Mouse (Mus musculus): ENCODE measurements around the gene Bcl6b. TPM values are rescaled to one million over a fixed set of nuclear protein-coding genes. Genes with fewer than 3 reads are reported as not detected.

Gene Bcl6b
- total and polyA plus RNA-seq, 3 experiments: 9.1 to 18.9 (median 13.7) TPM

DNA sequence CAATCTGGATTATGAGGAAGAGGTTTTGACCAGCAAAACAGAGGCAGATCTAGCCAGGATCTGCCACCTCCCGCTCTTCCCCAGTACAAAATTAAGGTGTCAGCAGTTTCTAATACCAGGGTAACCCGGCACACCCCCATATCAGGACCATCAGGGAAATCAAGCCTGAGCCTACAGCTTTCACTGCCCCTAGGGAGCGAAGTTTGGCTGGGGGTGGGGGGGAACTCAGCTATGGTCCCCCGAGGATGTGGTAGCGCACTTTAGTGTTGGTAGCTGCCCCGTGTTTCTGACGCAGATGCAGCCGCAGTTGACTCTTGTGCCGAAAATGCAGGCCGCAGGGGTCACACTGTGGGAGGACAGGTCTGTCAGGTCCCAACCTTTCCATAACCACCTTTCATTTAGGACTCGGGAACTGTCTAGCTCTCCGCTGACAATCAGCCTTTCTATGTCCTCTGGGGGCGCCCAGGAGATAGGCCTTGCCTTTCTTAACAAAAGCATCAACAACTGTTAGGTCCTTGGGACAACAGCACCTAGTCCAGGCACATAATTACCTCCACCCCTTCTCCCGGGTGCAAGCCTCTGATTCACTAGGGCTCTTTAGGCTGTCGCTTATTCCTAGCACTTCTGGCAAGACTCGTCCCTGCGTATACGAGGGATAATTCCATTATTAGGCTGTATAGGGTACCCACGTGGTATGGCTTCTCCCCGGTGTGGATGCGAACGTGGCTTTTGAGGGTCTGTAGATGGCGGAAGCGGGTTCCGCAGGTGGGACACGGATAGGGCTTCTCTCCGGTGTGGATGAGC is 3.6 kb downstream of the Bcl6b start:
- Histone ChIP-seq H3K27ac (peak overlapping the region; percentile 94), H3K9ac (ENCODE audit: low read depth, low read length) (peak overlapping the region; percentile 60), H3K4me1 (ENCODE audit: control insufficient read depth, insufficient read depth, low read length) (peaks cover 7% of the 10 kb centered on the region), H3K36me3 (ENCODE audit: control insufficient read depth, insufficient read depth, low read length) (peaks cover 3% of the 10 kb centered on the region), H3K4me3 (peak overlapping the region; percentile 57), H3K27me3 (ENCODE audit: control insufficient read depth, insufficient read depth, low read length) (no peaks in the 10 kb centered on the region), H3K79me2 (replicated peaks; ENCODE audit: control insufficient read depth, insufficient read depth, low read length) (no peaks in the 10 kb centered on the region)
- intact Hi-C loops (cut with DNase I): no loop called here
- no peak for TF ChIP-seq EP300 (IDR thresholded peaks at IDR 0.05; ENCODE audit: insufficient read depth, low read depth, low read length)
- peak; percentile 33 for TF ChIP-seq CTCF (IDR thresholded peaks at IDR 0.05)
- 32% methylated on average over 27 of the region's 27 CpGs for WGBS
- no peak for DNase-seq

DNA sequence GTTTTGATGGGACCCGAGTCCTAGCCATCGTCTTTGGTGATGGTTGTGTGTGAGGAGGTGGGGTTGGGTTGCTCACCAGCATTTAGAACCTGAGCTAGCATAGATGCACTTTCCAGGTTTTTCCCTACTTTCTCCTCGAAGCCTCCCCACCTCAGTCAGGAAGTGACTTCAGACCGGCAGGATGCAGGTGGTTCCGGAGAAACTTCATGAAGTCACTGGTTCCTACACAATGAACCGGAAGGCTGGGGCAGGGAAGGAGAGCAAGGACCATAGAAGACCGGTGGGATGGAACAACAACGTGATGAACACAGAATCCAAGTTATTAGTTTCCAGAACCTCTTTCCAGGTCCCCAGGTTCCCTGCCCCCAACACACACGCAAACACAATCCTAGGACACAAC is 5.9 kb downstream of the Bcl6b start:
- Histone ChIP-seq H3K9ac (ENCODE audit: low read depth, low read length) (peak overlapping the region; percentile 7; the same call in 1 of the 2 replicates), H3K27ac (peak overlapping the region; percentile 94), H3K27me3 (ENCODE audit: control insufficient read depth, insufficient read depth, low read length) (no peaks in the 10 kb centered on the region), H3K4me1 (ENCODE audit: control insufficient read depth, insufficient read depth, low read length) (peaks cover 9% of the 10 kb centered on the region), H3K4me3 (peak overlapping the region; percentile 25), H3K36me3 (ENCODE audit: control insufficient read depth, insufficient read depth, low read length) (peaks cover 3% of the 10 kb centered on the region), H3K79me2 (replicated peaks; ENCODE audit: control insufficient read depth, insufficient read depth, low read length) (no peaks in the 10 kb centered on the region)
- intact Hi-C loops (cut with DNase I): no loop called here
- 47% methylated on average over 9 of the region's 9 CpGs for WGBS
- TF ChIP-seq CTCF (IDR thresholded peaks at IDR 0.05) (no peak), POLR2A (IDR thresholded peaks at IDR 0.05; ENCODE audit: insufficient read depth, low read depth, low read length) (peak; percentile 68; the same call in 1 of the 2 replicates), EP300 (IDR thresholded peaks at IDR 0.05; ENCODE audit: insufficient read depth, low read depth, low read length) (peak; percentile 100)
- DNase-seq: peak; percentile 70 to 80

GRCm38 (mm10) chr11:70221603-70222500 is 7.7 kb downstream of the Bcl6b start:
- TF ChIP-seq CTCF (IDR thresholded peaks at IDR 0.05) (0 out of 2 replicates have a peak, but pooled peaks have one; percentile 20), POLR2A (IDR thresholded peaks at IDR 0.05; ENCODE audit: insufficient read depth, low read depth, low read length) (peak; percentile 59; the same call in 1 of the 2 replicates), EP300 (IDR thresholded peaks at IDR 0.05; ENCODE audit: insufficient read depth, low read depth, low read length) (peak; percentile 85; the same call in 1 of the 2 replicates)
- intact Hi-C loops (cut with DNase I): loop anchor here (1.0 kb wide), 1 partner anchor 8 kb away; no protein-coding TSS in a partner anchor
- peak; percentile 58 to 65 for DNase-seq
- H3K27ac ChIP-seq: peak overlapping the region; percentile 86
- peaks cover 3% of the 10 kb centered on the region for H3K36me3 ChIP-seq (ENCODE audit: control insufficient read depth, insufficient read depth, low read length)
- H3K79me2 ChIP-seq (replicated peaks; ENCODE audit: control insufficient read depth, insufficient read depth, low read length): no peaks in the 10 kb centered on the region
- peaks cover 9% of the 10 kb centered on the region for H3K4me1 ChIP-seq (ENCODE audit: control insufficient read depth, insufficient read depth, low read length)
- WGBS: 14% methylated on average over 14 of the region's 14 CpGs
- no peaks in the 10 kb centered on the region for H3K27me3 ChIP-seq (ENCODE audit: control insufficient read depth, insufficient read depth, low read length)
- H3K4me3 ChIP-seq: peak overlapping the region; percentile 70
- peak overlapping the region; percentile 76 for H3K9ac ChIP-seq (ENCODE audit: low read depth, low read length)

- under 1% methylated on average over 28 of the region's 28 CpGs for WGBS
- intact Hi-C loops (cut with DNase I): loop anchor here (1.0 kb wide), 1 partner anchor 9 kb away; no protein-coding TSS in a partner anchor
Observed at GRCm38 (mm10) chr11:70220731-70221602, 8.6 kb downstream of the Bcl6b start, which contains the start of gene Slc16a13. TSS of gene Slc16a13 (minus strand) at chr11:70221064.

DNA sequence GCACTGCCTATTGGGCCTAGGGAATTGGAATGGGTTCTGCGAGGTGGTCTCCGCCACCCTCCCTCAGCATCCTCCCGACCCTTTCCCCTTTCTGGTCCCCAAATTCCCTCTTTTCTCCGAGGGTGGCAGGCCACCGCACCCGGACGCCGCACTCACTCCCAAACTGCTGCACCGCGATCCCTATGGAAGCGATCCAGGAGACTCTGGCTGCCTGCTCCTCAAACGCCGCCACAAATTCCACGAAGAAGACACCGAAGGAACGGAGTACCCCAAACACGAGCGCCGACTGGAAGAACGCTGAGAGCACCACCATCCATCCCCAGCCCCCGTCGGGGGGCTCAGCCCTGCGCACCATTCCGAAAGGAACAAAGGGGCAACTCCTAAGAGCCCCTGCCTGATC is 9.3 kb downstream of the Bcl6b start:
- no peak for DNase-seq
- intact Hi-C loops (cut with DNase I): no loop called here
- no peaks in the 10 kb centered on the region for H3K27me3 ChIP-seq (ENCODE audit: control insufficient read depth, insufficient read depth, low read length)
- TF ChIP-seq EP300 (IDR thresholded peaks at IDR 0.05; ENCODE audit: insufficient read depth, low read depth, low read length) (no peak), POLR2A (IDR thresholded peaks at IDR 0.05; ENCODE audit: insufficient read depth, low read depth, low read length) (no peak)
- H3K9ac ChIP-seq (ENCODE audit: low read depth, low read length): peak overlapping the region; percentile 57
- H3K36me3 ChIP-seq (ENCODE audit: control insufficient read depth, insufficient read depth, low read length): peaks cover 3% of the 10 kb centered on the region
- 4% methylated on average over 24 of the region's 24 CpGs for WGBS
- peak overlapping the region; percentile 86 for H3K27ac ChIP-seq
- peak overlapping the region; percentile 70 for H3K4me3 ChIP-seq
- H3K4me1 ChIP-seq (ENCODE audit: control insufficient read depth, insufficient read depth, low read length): peaks cover 5% of the 10 kb centered on the region
- no peaks in the 10 kb centered on the region for H3K79me2 ChIP-seq (replicated peaks; ENCODE audit: control insufficient read depth, insufficient read depth, low read length)

More at GRCm38 (mm10) chr11:70220731-70221602, 8.6 kb downstream of the Bcl6b start, which contains the start of gene Slc16a13:
- Histone ChIP-seq H3K4me3 (peak within 1 kb of the TSS; percentile 70), H3K79me2 (replicated peaks; ENCODE audit: control insufficient read depth, insufficient read depth, low read length) (no peaks in the 10 kb centered on the region), H3K27ac (peak within 1 kb of the TSS; percentile 86), H3K9ac (ENCODE audit: low read depth, low read length) (peak within 1 kb of the TSS; percentile 76), H3K27me3 (ENCODE audit: control insufficient read depth, insufficient read depth, low read length) (no peaks in the 10 kb centered on the region), H3K4me1 (ENCODE audit: control insufficient read depth, insufficient read depth, low read length) (peaks cover 5% of the 10 kb centered on the region), H3K36me3 (ENCODE audit: control insufficient read depth, insufficient read depth, low read length) (peaks cover 3% of the 10 kb centered on the region)
- DNase-seq: peak; percentile 88 to 95
- TF ChIP-seq EP300 (IDR thresholded peaks at IDR 0.05; ENCODE audit: insufficient read depth, low read depth, low read length) (peak; percentile 93), CTCF (IDR thresholded peaks at IDR 0.05) (no peak), POLR2A (IDR thresholded peaks at IDR 0.05; ENCODE audit: insufficient read depth, low read depth, low read length) (peak; percentile 100)

Measured in heart, adult 2 months (tissue).